Mouse (Mus musculus): ENCODE measurements around the gene Rpn2. TPM values are rescaled to one million over a fixed set of nuclear protein-coding genes. Genes with fewer than 3 reads are reported as not detected.

Gene Rpn2
- total RNA-seq, 2 experiments from 2014 or later, result 131 to 136 TPM

DNA sequence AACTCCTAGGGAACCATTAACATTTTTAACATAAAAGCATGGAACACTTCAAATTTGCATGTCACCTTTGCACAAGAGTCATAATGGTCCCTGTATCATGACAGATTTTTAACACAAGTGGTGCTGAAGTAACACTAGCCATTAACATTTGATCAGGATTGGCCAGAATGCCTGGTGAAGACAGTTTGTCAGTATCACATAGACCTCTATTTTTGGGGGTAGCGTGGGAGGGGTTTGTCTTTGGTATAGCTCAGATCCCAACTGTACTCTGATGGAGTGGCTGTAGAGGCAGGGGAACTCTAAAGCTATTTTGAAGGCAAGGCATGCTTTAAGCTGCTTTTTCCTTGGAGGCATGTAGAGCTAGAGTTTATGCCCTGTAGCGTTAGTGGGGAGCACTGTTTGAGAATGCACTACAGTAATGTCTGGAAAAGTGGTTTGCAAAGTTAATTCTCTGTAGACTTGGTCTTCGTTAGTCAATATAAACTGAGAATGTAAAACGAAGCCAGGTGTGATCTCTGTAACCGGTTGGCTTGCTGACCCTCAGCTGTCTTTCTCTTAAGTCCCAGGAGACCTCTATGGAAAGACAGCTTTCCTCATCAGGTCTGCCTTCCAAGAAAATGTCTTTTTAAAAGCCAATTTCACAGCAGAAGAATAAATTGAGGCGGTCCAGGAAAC, 32.3 kb downstream of the Rpn2 start:
- DNase-seq, result no peak

DNA sequence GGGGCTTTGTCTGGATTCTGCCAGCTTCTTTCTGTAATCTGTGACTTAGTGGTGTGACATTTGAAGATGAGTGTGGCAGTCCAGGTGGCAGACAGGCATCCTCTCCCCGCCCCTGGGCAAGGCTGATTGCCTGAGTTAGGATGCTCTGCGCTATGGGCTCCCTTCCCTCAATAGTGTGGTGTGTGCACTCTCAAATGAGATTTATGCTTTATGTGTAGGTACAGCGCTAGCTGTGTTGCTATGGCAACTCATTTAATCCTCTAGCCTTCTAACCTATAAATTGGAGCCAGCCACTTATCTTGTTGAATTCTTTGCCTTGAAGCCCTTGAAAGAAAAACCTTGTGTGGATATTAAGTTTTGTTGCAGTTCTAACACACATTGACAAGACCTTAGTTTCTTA, 34.9 kb downstream of the Rpn2 start:
- no peak for DNase-seq

DNA sequence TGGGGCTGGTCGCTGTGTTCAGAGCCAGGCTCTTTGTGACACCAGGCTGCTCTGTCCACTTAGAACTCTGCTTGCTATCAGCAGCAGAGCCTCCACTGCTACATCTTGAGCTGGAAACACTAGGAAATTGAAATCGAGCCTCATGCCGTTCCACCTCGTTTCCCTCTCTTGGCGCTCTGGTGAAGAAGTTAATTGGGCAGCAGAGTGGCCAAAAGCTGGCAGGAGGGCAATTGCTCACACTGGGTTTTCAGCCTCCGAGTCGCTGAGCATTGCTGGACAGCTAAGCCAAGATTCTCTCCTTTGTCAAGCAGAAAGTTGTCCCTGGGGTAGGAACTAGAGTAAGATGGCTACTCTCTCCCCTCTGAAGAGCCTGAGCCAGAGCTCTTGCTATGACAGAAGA, 35.5 kb downstream of the Rpn2 start:
- peak; percentile 20 to 29 for DNase-seq

- DNase-seq, result no peak
Measured at GRCm38 (mm10) chr2:157315486-157315885, 36.7 kb downstream of the Rpn2 start.

- DNase-seq, result no peak
Measured at GRCm38 (mm10) chr2:157316358-157316933, 37.6 kb downstream of the Rpn2 start.

GRCm38 (mm10) chr2:157317220-157317619, 38.4 kb downstream of the Rpn2 start:
- DNase-seq, result no peak

DNA sequence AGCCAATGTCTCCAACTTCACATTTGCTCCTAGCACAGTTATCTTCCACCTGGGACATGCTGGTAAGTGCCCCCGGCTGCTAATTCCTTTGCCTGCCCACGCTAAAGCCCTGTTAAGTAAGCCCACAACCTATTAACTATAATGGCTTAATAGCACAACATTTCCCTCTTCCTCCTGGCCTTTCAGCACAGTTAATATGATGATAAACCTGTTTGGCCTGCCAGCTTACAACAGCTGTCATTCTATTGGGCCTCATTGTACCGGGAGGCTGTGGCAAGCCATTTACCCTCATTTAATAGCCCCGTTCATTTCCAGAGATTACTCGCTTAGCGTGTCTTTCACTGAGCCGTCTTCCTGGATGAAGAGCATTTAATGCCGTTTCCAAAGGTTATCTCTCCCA, 41.3 kb downstream of the Rpn2 start:
- DNase-seq, result no peak

- DNase-seq, result no peak
Measured at GRCm38 (mm10) chr2:157320886-157321285, 42.1 kb downstream of the Rpn2 start.

- no peak for DNase-seq
Measured at GRCm38 (mm10) chr2:157322029-157322766, 43.4 kb downstream of the Rpn2 start.

GRCm38 (mm10) chr2:157325238-157325637, 46.4 kb downstream of the Rpn2 start:
- DNase-seq, result no peak

GRCm38 (mm10) chr2:157328106-157328505, 49.3 kb downstream of the Rpn2 start:
- no peak for DNase-seq

- no peak for DNase-seq
Measured at GRCm38 (mm10) chr2:157328570-157328969, 49.8 kb downstream of the Rpn2 start.

DNA sequence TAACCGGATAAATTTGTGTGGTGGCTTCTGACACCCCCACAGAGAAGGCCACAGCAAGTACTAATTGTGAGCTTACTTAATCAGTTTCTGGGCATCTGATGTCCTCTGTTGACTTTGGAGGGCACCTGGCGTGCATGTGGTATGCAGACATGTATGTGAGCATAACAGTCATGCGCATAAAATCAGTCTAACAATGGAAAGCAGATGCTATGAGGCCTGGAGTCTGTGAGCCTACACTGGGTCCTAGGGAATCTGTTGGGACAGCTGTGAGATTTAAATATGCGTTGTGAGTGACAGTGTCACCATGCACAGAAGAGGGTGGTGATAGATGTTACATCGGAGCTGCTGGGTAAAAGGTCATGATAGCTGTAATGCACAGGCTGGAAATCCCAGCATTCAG, 53.2 kb downstream of the Rpn2 start:
- no peak for DNase-seq

- DNase-seq, result peak; percentile 47 to 69
Measured at GRCm38 (mm10) chr2:157338663-157339062, 59.8 kb downstream of the Rpn2 start.

- no peak for DNase-seq
Measured at GRCm38 (mm10) chr2:157339532-157339931, 60.7 kb downstream of the Rpn2 start.

DNA sequence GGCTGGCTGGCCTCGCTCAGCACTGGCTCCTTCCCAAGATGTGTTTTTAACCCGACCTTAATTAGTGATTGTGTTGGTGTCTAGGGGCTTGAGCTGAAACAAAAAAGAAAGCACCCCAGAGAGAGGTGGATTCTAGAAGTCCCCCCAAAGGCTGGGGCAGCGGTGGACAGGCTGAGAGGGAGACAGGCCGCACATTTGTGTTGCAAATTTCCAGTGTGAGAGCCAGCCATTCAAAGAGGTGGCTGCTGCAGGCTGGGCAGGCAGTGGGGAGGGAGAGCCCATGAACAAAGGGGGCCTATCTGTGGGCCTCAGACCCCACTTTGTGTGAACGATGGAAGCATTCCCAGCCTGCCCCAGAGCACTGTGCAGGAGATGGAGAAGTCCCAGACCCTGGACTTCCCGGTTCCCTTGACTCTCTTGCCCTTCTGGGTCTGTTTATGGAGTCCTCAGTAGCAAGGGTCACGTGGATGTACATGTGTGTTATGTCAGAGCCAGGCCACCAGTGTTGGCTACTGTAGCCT, 61.5 kb downstream of the Rpn2 start:
- DNase-seq, result peak; percentile 73 to 74

DNA sequence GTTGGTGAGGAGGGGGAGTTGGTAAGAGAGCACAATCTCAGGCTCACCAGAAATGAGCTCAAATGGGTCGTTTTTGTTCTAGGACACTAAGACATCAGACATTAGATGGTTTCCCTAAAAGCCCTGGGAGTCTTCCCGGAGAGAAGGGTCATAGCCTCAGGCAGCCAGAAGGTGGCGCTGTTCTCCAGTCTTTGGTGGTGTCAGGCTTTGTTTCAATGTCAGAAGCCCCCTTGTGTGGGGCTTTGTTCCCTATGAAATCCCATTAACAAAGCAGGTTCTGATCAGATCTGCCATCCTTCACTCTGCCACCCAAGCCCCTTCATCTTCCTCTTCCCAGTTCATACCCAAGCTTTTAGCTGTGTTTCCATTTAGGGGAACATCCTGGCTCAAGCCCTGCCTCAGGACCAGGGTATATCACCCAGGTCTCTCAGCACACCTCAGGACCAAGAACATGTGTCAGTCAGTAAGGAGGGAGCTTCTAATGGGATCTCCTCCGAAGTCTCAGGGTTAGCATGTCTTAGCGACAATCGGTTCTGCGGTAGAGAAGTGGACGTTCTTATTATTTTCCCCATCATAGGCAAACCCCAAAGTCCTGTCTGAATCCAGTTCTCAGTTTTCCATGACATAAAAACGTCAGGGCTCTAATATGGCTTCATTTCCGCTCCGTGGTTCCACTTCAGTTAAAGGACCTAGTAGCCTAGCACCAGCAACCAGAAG, 62.9 kb downstream of the Rpn2 start:
- DNase-seq, result peak; percentile 77 to 78

DNA sequence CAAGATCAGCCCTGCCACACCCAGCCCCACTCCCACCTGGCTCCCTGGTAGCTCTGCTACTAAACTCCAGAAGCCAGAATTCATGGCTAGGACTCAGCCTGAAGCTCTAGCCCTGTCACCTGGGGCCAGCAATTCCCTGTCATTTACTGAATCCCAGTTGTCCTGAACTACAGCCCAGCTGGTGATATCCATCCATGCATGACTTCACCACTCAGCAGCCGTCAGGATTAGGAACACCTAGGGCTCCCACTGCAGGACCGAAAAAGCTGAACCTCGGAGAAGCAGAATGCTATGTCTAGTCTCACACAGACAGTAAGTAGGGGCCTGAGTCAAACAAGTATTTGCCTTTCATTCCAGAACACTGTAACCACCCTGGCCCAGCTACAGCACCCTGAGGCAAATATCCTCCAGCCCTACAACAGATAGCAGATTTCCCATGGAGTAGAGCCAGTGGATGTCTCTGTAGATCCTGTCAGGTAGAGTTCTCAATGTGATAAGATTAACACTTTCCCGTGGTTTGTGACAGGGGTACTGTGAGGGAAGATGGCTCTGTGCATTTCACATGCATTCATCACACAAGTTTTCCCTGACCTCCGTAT, 63.6 kb downstream of the Rpn2 start:
- DNase-seq, result no peak

DNA sequence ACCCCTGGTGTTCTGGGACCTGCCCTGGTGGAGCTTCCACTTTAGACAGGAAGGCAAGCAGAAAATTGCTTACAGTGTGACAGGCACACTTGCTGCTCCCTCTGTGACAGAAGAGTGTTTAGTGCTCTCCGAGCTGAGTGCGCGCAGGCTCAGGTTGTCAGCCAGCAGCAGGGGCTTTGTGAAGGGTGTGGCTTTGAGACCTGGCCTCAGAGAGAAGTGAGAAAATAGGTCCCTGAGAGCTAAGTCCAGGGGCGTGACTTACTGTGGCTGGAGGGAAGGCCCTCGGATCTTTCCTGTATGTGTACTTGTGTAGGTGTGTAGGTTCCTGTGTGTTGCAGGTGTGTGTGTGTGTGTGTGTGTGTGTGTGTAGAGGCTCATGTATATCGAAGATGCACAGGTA, 64.5 kb downstream of the Rpn2 start:
- DNase-seq, result no peak

- peak; percentile 57 for DNase-seq
Measured at GRCm38 (mm10) chr2:157347361-157348159, 68.7 kb downstream of the Rpn2 start, which contains the start of gene Ghrh. Ghrh (minus strand) TSS chr2:157347506.

GRCm38 (mm10) chr2:157349121-157349778, 70.4 kb downstream of the Rpn2 start:
- peak; percentile 33 to 35 for DNase-seq
